Mouse (Mus musculus) neural tube, embryonic 14.5 days (tissue): ENCODE results near the gene 9930111J21Rik2. TPM values are rescaled to one million over a fixed set of nuclear protein-coding genes. Genes with fewer than 3 reads are reported as not detected.

Experiments used
- ATAC-seq: fragments of 200-750 bp; cut with Nextera tagmentation; 2 replicates; pipeline ENCODE4 v1.8.0; 2017; ENCODE audit warnings: low read depth, mild to moderate bottlenecking, moderate TSS enrichment, moderate library complexity
- H3K27ac ChIP-seq: fragments of 300-500 bp; sonication (generic); 2 replicates; pipeline ENCODE4 v1.5.1; 2014; ENCODE audit warnings: low read depth, mild to moderate bottlenecking, control low read depth, low read length, moderate library complexity, mixed read lengths
- H3K27me3 ChIP-seq: fragments of 300-500 bp; sonication (generic); 2 replicates; pipeline ENCODE4 v1.6.1; 2014; ENCODE audit warnings: low read length; ENCODE audit not compliant: control insufficient read depth, insufficient read depth
- H3K36me3 ChIP-seq: fragments of 300-500 bp; sonication (generic); 2 replicates; pipeline ENCODE4 v1.6.1; 2014; ENCODE audit warnings: low read length, mixed read lengths; ENCODE audit not compliant: control insufficient read depth, insufficient read depth
- H3K4me1 ChIP-seq: fragments of 300-500 bp; sonication (generic); 2 replicates; pipeline ENCODE4 v1.6.1; 2014; ENCODE audit warnings: low read length; ENCODE audit not compliant: control insufficient read depth, insufficient read depth
- H3K4me2 ChIP-seq: fragments of 300-500 bp; sonication (generic); 2 replicates; pipeline ENCODE4 v1.6.1; 2014; ENCODE audit warnings: mild to moderate bottlenecking, low read depth, low read length, control low read depth
- H3K4me3 ChIP-seq: fragments of 300-500 bp; sonication (generic); 2 replicates; pipeline ENCODE4 v1.5.1; 2014; ENCODE audit warnings: low read depth, low read length, control low read depth, mixed read lengths
- H3K9ac ChIP-seq: fragments of 300-500 bp; sonication (generic); replicated peaks from 2 replicates; pipeline ENCODE4 v1.6.1; 2014; ENCODE audit warnings: low read depth, mild to moderate bottlenecking, control low read depth, low read length, mixed read lengths
- H3K9me3 ChIP-seq: fragments of 300-500 bp; sonication (generic); 2 replicates; pipeline ENCODE4 v1.6.1; 2016; ENCODE audit warnings: low read length; ENCODE audit not compliant: control insufficient read depth
- WGBS: fragments of 180-500 bp; shearing (Covaris S2); extraction: QIAGEN DNeasy Blood & Tissue Kit; methylation state at CpG from one replicate; pipeline ENCODE4 v1.1.7; 2014; 5-methylcytosine and 5-hydroxymethylcytosine counted together
- polyA plus RNA-seq: library from polyadenylated mRNA; unstranded; fragments of >200 nt; fragmentation: Nextera tagmentation; extraction: Ambion mirVana; gene quantifications from 2 replicates; pipeline ENCODE4 v1.2.1, GENCODE M21; 2014

9930111J21Rik2 gene
- polyA plus RNA-seq, 1 experiment from 2014 or later, result 0.27 TPM

DNA sequence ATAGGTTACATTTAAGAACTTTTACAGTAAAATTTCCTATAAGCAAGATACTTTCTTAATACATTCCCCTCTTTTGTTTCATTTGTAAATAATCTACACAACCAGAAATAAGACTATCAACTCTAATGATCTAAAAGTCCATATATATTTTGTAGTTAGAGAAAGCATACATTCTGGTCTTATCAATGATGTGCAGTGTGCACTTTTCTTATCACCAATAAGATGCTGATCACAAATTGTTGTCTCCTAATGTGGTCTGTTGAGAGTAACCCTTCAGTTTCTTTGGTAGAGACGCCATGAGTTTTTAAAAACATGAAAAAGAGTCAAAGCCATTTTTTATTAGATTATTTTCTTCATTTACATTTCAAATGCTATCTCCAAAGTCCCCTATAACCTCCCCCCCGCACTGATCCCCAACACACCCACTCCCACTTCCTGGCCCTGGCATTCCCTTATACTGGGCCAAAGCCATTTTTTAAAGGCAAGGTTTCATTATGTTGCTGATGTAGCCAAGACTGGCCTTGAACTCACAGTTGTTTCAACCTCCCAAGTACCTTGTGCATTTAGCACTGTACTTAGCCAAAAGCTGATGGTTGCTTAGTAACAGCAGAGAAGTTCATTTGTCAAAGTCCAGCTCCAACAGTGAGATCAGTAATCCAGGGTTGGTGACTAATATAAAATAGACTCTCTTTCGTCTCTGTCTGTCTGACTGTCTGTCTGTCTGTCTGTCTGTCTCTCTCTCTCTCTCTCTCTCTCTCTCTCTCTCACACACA lies 38.9 kb upstream of the 9930111J21Rik2 start:
- H3K4me2 ChIP-seq, result no peak overlapping the region
- H3K9ac ChIP-seq, result no peak overlapping the region
- H3K27ac ChIP-seq, result no peak overlapping the region
- no peaks in the 10 kb centered on the region for H3K9me3 ChIP-seq
- no peaks in the 10 kb centered on the region for H3K36me3 ChIP-seq
- H3K4me1 ChIP-seq, result no peaks in the 10 kb centered on the region
- no peak for ATAC-seq
- H3K27me3 ChIP-seq, result no peaks in the 10 kb centered on the region
- H3K4me3 ChIP-seq, result no peak overlapping the region
- WGBS, result 85% methylated on average over 3 of the region's 3 CpGs

DNA sequence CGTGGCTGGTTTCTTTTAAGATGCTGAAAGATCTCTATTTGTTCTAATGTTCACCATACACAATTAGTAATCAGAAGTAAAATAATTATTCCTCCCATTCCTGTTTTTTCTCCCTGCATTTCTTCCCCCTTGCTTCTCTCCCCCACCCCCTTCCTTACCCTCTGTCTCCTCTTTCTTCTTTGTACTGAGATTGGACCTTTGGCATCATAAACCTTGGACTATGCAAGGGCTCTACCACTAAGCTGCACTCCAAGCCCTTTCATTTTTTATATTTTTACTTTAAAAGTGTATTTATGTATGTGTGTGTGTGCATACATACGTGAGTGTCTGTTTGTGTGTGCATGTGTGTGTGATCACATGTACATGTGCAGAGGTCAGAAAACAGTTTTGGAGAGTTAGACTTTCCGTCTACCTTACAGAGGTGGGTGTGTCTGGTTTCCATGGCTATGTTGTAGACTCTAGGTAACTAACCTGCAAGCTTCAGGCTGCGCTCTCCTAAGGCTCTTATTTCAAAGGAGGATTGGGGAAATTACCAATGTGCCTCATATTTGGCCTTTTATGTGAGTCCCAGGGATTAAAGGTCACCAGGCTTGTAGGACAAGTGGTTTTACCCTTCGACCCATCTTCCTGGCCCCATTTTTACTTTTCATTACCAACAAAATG lies 38.1 kb upstream of the 9930111J21Rik2 start:
- WGBS, result 92% methylated on average over 5 of the region's 5 CpGs
- Histone ChIP-seq H3K27ac (no peak overlapping the region), H3K4me1 (no peaks in the 10 kb centered on the region), H3K9ac (no peak overlapping the region), H3K9me3 (no peaks in the 10 kb centered on the region), H3K4me3 (no peak overlapping the region), H3K36me3 (no peaks in the 10 kb centered on the region), H3K27me3 (no peaks in the 10 kb centered on the region), H3K4me2 (no peak overlapping the region)
- ATAC-seq, result no peak

DNA sequence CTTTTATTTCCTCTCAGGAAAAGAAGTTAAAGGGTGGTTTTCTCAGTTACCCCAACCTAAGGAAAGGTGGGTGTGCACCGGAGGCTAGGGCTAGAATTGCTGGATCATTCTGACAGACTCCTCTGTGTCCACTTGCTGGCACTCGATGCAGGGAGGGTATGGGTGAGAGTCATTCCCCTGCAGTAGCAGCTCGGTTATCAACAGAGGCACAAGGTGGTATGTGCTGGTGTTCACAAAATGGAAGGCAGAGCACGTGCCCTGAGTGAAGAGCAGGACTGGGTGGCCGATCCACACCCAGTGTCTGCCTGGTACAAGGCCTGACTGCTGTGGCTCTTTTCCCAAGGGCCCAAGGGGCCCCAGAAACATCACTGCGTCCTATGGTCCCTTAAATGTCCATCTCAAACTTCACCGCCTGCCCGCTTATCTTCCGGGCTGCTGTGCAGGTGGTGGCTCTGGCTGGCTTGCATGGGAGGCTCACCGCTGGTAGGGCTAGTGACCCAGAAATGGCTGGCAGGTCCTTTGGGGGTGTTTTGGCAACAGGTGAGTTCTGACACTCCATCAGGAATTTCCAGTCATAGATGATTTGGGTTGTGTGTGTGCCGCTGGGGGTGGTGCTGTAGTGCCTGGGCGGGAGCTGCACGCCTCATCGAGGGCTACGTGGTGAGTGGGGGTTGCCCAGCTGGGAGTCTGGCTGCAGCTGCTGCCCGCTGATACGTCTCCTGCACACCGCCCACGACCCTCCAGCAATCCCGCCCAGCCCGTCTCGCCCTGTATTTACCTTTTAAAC lies 37.0 kb upstream of the 9930111J21Rik2 start:
- Histone ChIP-seq H3K27ac (no peak overlapping the region), H3K9ac (no peak overlapping the region), H3K4me1 (no peaks in the 10 kb centered on the region), H3K27me3 (no peaks in the 10 kb centered on the region), H3K36me3 (no peaks in the 10 kb centered on the region), H3K9me3 (no peaks in the 10 kb centered on the region), H3K4me3 (no peak overlapping the region), H3K4me2 (no peak overlapping the region)
- no peak for ATAC-seq
- 47% methylated on average over 22 of the region's 22 CpGs for WGBS

DNA sequence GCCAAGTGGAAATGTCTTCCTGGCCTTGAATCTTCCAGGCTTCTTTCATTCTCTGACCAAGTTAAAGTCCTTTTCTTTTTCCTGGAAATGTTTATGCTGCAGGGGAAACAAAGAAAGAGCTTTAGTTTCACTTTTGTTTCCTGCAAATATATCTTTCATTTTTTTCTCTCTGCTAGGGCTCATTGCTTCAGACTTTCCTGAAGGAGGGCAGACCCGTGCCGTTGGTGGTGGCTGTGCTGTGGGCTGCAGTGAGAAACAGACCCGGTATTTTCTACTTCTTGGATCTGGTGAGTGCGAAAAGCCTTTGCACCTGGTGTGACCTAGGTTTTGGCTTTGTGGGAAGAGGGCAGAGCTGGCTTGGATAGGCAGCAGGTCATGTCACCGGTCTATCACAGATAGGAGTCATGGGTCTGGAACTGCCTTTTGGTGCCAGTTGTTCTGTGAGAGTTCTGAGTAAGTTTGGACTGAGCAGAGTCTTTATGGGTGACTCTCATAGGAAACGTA lies 35.9 kb upstream of the 9930111J21Rik2 start:
- no peak overlapping the region for H3K9ac ChIP-seq
- H3K36me3 ChIP-seq, result no peaks in the 10 kb centered on the region
- ATAC-seq, result no peak
- no peaks in the 10 kb centered on the region for H3K9me3 ChIP-seq
- H3K4me2 ChIP-seq, result no peak overlapping the region
- H3K27me3 ChIP-seq, result no peaks in the 10 kb centered on the region
- WGBS, result 86% methylated on average over 6 of the region's 6 CpGs
- H3K4me3 ChIP-seq, result no peak overlapping the region
- no peak overlapping the region for H3K27ac ChIP-seq
- H3K4me1 ChIP-seq, result no peaks in the 10 kb centered on the region

DNA sequence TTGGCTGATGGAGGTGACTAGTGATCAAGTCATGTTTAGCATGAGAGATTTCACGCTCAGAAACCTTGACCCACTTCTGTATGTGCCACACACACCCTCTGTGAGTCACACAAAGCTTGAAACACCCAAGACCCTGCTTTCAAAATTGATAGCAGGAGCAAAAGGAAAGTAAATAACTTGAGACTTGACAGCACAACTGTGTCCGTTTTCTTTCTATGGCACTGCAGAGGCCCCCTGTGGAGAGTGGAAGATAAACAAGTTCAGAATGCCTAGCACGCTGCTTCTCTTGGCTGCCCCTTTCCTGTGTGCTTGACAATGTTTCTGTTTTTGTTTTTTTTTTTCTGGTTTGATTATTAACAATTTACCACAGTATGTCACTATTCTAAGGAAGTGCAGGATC lies 33.8 kb upstream of the 9930111J21Rik2 start:
- H3K27me3 ChIP-seq, result no peaks in the 10 kb centered on the region
- H3K4me1 ChIP-seq, result no peaks in the 10 kb centered on the region
- H3K4me3 ChIP-seq, result no peak overlapping the region
- no peak overlapping the region for H3K9ac ChIP-seq
- WGBS, result 37% methylated on average over 3 of the region's 3 CpGs
- H3K4me2 ChIP-seq, result no peak overlapping the region
- H3K27ac ChIP-seq, result no peak overlapping the region
- no peaks in the 10 kb centered on the region for H3K9me3 ChIP-seq
- ATAC-seq, result no peak
- H3K36me3 ChIP-seq, result no peaks in the 10 kb centered on the region

- no peak for ATAC-seq
- Histone ChIP-seq H3K9ac (no peak overlapping the region), H3K27me3 (no peaks in the 10 kb centered on the region), H3K27ac (no peak overlapping the region), H3K4me2 (no peak overlapping the region), H3K4me1 (no peaks in the 10 kb centered on the region), H3K9me3 (no peaks in the 10 kb centered on the region), H3K36me3 (no peaks in the 10 kb centered on the region), H3K4me3 (no peak overlapping the region)
- WGBS, result 81% methylated on average over 1 of the region's 1 CpGs
Observed at GRCm38 (mm10) chr11:49084385-49084784, 33.3 kb upstream of the 9930111J21Rik2 start.

DNA sequence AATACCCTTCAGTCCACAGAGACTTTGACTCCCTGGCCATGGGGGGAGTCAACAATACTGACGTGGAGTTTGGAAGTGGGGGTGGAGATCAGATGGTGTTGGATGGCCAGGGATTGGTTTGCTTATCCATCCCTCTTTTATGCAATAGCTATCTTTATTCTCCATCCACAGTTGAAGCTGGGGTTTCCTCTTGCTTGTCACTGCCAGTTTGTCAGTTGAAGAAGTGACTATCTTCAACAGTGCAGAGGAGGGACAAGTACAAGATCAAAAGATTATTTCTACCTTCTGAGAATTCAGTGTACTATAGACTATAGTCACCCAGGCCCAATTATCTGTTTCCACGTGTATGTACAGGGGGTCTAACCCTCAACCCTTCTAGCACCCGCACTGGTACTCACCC lies 32.8 kb upstream of the 9930111J21Rik2 start:
- 85% methylated on average over 3 of the region's 3 CpGs for WGBS
- Histone ChIP-seq H3K4me1 (no peaks in the 10 kb centered on the region), H3K27ac (no peak overlapping the region), H3K36me3 (no peaks in the 10 kb centered on the region), H3K9me3 (no peaks in the 10 kb centered on the region), H3K27me3 (no peaks in the 10 kb centered on the region), H3K9ac (no peak overlapping the region), H3K4me3 (no peak overlapping the region), H3K4me2 (no peak overlapping the region)
- ATAC-seq, result no peak

- H3K9ac ChIP-seq, result no peak overlapping the region
- ATAC-seq, result no peak
- no peaks in the 10 kb centered on the region for H3K9me3 ChIP-seq
- H3K4me2 ChIP-seq, result no peak overlapping the region
- no peaks in the 10 kb centered on the region for H3K4me1 ChIP-seq
- H3K4me3 ChIP-seq, result no peak overlapping the region
- no peaks in the 10 kb centered on the region for H3K27me3 ChIP-seq
- no peaks in the 10 kb centered on the region for H3K36me3 ChIP-seq
- H3K27ac ChIP-seq, result no peak overlapping the region
- WGBS, result 100% methylated on average over 1 of the region's 1 CpGs
Observed at GRCm38 (mm10) chr11:49083146-49083545, 32.1 kb upstream of the 9930111J21Rik2 start.

- Histone ChIP-seq H3K36me3 (no peaks in the 10 kb centered on the region), H3K27ac (no peak overlapping the region), H3K27me3 (no peaks in the 10 kb centered on the region), H3K4me2 (no peak overlapping the region), H3K9me3 (no peaks in the 10 kb centered on the region), H3K4me3 (no peak overlapping the region), H3K9ac (no peak overlapping the region), H3K4me1 (no peaks in the 10 kb centered on the region)
- 89% methylated on average over 3 of the region's 3 CpGs for WGBS
- ATAC-seq, result no peak
Observed at GRCm38 (mm10) chr11:49081886-49082285, 30.8 kb upstream of the 9930111J21Rik2 start.
